Mouse (Mus musculus) heart, postnatal 4 days (tissue): Measurements from ENCODE around the gene Tpte. TPM values are rescaled to one million over a fixed set of nuclear protein-coding genes. Genes with fewer than 3 reads are reported as not detected.
A peak's percentile ranks its signal among the peaks of the same experiment; 100 is the strongest.
"Not testable (repeated sequence)": the region's sequence is repeated elsewhere in the genome, so short reads cannot be mapped to it uniquely, and the experiment has no call there.

ENCODE experiments used
- DNase-seq: peaks from one replicate; pipeline ENCODE4 v3.0.0; 2021
- total RNA-seq, 2 experiments: library from RNA; stranded (reverse); gene quantifications; 2 replicates each; pipeline ENCODE4 v1.2.3; 2021

Tpte gene
- not detected for total RNA-seq

DNA sequence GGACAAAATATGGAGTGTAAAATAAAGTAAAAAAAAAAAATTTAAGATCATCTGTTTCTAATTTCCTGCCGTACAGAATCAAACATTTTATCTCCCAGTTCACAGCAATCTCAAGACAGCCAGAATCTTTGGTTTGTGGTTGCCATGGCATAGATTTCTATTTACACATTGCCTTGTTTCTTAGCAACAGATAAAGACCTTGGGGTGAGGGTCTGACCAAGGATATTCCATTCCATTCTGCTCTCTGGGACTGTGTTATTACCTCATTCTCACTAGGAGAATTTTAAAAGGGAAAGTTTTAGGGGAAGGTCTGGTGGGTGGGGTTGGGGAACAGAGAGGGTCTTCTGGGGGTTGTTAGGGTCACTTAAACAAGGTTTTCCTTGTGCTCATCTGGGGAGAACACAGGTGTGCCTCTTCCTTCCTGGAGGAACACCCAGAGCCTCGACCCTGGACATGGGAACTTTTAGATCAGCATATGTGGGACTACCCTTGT is at the start of gene Tpte:
Gene Tpte (plus strand): TSS at position 443 of the 493 bp plus-strand sequence.
- DNase-seq: no peak

DNA sequence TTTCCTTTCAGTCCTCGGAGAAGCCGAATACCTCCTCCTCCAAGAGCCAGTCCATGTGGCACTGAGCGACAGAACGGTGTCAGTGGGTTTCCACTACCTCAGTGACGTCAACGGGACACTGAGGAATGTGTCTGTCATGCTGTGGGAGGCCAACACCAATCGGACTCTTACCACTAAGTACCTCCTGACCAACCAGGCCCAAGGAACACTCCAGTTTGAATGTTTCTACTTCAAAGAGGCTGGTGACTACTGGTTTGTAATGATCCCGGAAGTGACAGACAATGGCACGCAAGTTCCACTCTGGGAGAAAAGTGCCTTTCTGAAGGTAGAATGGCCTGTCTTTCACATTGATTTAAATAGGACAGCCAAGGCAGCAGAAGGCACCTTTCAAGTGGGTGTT is 40.3 kb upstream of the Tpte start:
- no peak for DNase-seq

DNA sequence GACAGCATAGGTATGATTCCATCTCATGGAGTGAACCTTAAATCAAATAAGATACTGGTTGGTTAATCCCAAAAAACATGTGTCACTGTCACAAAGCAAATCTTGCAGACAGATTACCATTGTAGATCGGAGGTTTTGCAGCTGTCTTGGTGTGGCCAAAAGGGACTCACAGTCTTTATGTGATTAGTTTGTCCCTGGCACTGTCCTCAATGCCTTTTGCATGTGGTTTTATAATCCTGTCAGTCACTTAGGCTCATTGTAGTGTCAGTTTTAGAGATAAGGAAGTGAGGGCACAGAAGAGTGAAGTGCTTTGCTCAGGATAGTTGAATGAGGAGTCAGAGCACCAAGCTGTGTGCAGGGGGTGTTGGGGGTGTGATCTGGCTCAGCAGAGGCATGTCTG is 37.6 kb upstream of the Tpte start:
- no peak for DNase-seq

DNA sequence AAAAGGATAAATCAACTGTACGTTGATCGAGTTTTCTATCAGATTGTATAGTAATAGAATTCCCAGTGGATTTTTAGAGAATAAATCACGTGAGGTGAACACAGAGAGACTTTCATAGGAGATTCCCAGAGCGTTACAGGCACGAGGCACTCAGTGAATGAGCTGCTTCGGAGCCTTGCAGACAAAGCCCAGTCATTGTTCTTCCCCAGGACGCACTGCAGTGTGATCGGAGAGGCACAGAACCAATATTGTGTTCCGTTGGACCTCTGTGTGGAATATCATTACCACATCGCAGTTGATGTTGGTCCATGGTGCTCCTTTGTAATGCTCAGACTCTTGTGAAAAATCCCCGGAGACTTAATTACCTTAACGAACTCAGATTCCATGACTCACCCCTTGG is 35.3 kb upstream of the Tpte start:
- no peak for DNase-seq

DNA sequence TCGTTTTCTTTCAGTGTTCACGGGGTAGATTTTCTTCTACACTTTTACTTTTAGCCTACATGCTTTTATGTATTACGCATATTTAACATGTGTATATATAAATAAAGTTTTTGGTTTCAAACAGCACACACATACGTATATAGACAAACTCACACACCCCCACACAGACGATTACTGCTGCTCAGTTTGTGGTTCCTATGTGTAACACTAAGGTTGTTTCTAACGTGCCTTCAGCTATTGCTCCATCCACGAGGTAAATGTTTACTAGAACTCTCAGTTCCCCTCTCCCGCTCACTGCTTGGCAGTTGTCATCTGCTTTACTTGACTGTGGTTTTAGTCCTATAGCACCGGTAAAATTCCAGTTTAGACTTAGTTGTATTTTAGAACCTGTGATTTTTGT is 34.2 kb upstream of the Tpte start:
- no peak for DNase-seq

DNA sequence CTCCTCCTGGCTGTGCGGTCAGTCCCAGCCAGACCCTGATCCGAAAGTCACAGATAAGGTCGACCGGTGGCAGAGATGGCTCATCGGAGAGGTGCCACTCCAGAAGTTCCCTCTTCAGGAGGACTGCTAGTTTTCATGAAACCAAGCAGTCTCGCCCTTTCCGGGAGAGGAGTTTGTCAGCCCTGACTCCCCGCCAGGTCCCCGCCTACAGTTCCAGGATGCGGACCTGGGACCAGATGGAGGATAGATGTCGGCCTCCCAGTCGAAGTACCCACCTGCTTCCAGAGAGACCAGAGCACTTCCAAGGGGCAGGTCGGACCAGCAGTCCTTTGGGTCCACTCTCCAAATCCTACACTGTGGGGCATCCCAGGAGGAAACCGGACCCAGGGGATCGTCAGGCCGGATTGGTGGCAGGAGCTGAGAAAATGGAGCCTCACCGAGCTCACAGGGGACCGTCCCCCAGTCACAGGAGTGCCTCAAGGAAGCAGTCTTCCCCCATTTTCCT is 24.2 kb upstream of the Tpte start:
- peak; percentile 25 for DNase-seq

DNA sequence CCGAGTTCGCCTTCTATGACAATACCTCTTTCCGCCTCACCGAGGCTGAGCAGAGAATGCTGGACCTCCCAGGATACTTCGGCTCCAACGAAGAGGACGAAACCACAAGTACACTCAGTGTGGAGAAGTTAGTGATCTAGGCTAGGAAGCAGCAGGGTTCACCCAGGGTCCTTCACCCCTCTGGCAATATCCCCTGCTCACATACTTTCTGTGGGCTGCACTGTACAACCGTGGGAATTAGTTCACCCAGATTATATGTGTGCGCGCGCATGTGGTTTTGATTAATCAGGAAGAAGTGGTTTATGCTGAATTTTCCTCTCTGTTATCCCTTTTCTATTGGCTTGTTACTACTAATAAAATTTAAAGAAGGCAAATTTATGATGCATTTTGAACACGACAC is 23.7 kb upstream of the Tpte start:
- no peak for DNase-seq

DNA sequence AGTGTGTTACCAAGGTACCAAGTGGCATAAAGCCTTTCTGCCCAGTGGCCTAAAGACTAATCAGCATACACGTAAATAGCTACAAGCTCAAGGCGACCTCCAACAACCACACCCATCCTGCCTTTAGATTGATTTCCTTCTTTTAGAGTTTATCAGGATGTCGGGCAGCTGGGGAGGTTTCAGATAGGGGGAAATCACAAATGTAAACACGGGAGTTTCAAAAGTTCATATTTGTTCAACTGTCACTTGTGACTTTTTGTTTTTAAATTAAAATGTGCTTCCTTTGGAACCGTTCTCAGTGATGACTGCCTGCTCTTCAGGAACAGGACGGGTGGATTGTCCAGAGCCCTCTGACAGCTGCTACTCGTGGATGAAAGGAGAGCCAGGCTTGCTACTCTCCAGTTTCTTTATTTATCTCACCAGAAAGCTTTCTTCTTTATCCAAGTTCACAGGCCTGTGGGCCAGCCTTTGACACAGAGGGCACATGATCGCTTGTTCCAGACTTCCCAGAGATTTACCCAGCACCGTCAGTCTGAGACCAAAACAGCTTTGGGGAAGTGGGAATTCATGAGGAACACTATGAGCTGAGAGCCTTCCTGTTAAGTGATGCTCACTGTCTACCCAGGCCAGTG is 23.0 kb upstream of the Tpte start:
- peak; percentile 7 for DNase-seq

DNA sequence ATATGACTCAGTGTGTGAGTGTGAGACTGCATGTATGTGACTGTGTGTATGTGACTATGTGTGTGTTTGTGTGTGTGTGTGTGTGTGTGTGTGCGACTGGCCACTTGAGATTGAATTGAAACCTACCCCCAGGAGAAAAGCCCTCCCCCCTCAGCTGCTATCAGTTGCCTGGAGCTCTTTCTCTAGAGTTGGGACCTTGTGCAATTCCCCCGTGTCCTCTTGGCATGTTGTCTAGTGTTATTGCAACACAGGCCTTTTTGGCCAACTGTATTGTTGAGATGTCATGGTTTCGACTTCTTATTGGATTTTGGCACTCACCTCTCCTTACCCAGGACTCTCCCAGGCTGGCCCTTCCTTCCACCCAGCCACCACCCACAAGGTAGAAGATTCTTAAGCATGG is 21.0 kb upstream of the Tpte start:
- DNase-seq: peak; percentile 14

DNA sequence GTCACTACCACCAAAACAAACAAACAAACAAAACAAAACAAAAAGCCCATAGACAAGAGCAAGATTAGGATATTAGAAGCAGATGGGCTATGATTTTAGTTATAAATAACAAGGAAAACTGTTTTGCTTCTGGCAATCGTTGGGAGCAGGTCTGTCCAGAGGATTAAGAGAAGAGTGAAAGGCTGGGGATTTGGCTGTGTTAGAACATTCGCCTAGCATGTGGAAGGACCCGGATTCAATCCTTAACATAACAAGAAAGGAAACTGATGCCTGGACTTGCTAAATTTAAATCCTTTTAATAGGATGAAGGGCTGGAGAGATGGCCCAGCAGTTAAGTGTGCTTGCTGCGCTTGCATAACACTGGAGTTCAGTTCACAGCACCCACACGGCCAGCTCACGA is 18.9 kb upstream of the Tpte start:
- no peak for DNase-seq

DNA sequence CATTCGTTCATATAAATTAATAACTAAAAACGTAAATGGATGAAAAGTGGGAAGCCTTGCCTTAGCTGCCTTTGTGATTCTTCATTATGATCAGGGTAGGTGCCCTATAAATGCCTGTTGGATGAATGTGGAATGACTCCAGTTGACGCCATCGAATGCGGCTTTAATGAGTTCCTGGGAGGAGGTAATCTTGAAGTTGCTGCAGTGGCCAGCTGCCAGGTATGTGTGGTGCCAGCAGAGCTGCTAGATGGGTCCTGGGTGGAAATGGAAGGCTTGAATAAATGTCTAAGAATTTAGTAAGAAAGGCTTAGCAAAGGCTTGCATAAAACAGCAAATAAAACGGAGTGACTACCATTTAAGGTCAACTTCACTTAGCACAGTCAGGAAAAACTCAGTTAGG is 18.5 kb upstream of the Tpte start:
- DNase-seq: peak; percentile 36

DNA sequence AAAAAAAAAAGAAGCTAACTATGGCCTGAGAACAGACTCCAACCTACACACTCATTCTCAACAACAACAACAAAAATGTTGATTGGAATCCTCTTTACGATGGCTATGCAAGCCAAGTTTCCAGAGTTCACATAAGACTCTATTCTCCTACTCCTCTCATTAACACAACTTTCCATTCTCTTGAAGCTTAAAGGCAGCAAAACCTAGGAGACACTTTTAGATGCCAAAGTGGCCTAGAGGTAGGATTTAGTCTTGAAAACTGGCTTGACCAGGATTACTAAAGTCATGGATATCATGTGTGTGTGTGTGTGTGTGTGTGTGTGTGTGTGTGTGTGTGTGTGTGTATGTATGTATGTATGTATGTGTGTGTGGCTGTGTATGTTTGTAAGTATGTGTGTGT is 18.0 kb upstream of the Tpte start:
- DNase-seq: no peak

DNA sequence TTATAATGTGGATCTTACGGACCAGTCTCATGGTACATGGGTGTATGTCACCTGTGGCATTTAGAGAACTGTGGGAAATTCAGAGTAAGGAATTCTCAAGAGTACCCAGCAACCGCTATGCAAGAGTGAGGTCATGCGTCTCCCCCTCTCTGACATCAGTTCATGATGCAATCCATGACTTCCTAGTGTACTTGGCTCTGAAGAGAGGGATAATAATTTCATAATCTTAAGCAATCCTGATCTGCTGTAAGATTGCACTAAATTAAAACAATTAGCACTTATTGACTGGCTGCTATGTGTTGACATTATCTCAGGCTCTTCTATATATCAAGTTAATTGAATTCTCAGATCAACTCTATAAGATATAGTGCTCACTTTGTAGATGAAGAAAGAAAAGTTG is 16.4 kb upstream of the Tpte start:
- no peak for DNase-seq

DNA sequence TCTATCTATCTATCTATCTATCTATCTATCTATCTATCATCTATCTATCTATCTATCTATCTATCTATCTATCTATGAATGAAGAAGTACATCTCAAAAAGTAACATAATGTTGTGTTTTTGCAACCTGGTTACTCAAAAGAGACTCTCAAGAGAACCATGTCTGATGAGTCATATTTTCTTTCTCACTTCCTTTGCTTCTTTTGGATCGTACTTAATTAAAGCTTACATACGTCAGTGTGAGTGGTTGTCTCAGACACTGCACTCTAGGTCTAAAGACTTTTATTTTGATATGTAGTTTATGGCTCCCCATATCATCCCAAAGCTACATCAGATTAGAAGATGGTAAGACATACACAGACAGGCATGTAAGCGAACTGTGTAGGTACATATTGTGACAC is 10.1 kb upstream of the Tpte start:
- no peak for DNase-seq

DNA sequence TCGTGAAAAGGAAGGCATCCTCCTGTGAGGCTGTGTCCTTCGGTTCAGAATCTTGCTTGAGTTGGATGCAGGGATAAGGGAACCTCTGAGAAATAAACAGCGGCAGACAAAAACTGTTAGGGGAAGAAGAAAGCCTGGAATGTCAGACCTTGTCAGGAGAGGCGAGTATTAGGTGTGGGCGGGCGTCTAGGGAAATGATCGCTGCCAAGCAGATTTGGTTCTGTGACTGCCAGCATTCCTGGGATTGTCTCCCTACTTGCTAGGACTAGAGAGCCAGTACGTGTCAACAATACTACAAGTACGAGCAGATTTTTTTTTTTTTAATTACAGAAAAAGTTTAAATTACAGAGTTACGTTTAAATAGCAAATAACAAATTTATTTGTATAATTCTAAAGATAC is 8.6 kb upstream of the Tpte start:
- DNase-seq: peak; percentile 42

DNA sequence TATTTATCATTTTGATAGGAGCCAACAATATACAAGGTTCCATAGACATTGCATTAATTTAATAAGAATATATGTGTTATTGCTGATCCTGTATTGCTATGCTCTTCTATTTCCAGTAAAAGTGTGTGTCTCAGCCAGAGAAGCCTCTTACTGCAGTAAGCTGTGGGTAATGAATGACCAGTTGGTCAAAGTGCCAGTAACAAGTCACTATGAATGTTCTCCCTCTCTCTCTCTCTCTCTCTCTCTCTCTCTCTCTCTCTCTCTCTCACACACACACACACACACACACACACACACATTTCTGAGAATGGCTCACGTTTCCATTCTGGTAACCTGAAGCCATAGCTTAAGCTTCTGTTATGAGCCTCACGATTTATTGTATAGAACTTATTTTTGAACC is 19.1 kb downstream of the Tpte start:
- DNase-seq: no peak

DNA sequence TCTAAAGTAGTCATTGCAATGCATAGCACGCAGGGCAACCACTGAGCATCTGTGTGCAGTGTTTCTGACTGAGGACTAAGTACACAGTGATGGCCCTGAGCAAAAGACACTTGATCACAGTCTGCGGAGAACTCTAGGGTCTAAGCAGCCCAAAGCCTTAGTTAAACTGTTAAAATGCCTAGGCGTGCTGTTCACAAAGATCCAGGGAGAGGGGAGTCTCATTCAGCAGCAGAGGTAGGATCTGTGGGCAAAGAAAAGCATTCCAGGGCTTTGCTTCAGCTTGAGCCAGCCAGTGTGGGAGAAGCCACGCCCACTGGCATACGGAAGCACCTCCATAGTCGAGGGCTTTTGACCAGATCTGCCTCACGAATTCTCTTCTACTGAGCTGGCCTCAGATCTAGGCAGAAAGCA is 19.7 kb downstream of the Tpte start:
- DNase-seq: no peak

DNA sequence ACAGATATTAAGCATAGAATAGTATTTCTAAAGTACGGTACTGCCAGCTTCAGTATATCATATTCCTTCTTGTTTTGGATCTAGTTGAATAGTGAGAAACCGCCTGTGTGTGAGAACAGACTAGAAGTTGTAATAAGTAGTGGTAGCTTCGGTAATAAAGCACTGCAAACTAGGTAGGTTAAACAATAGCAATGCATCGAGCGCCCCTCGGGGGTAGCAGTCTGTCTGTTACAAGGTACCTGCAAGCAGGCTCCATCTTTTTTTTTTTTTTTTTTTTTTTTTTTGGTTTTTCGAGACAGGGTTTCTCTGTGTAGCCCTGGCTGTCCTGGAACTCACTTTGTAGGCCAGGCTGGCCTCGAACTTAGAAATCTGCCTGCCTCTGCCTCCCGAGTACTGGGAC is 20.8 kb downstream of the Tpte start:
- not testable (repeated sequence) for DNase-seq

DNA sequence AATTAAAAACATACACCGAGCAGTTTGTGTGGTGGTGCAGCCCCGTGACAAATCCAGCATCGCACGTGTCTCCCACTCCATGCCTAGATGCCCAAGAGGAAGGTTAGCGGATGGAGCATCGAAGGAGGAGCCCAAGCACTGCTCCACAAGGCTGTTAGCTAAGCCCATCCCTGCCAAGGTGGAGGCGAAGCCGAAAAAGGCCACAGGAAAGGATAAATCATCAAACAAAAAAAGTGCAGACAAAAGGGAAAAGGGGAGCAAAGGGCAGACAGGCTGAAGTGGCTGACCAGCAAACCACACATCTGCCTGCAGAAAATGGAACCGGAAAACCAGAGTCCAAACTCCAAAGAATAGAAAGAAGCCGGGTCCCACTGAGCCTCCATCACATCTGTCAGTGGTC is 23.8 kb downstream of the Tpte start:
- no peak for DNase-seq

DNA sequence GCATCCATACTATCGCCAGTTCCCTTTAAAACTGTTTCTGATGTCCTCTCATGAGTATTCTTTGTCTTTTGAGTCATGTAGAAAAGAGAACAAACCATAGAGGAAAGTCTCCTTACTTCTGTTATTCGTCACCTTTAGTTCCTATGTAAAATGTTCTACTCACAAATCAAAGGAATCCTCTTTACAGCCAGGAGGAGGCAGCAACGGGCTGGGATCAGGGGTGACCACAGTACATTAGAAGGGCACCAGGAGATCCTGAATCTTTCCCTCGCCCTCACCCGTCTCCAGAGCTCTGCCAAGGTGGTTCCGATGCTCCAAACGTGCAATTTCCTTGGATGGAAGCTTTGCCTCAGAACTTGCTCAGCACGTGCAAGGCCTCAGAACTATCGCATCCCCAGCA is 28.2 kb downstream of the Tpte start:
- DNase-seq: no peak

DNA sequence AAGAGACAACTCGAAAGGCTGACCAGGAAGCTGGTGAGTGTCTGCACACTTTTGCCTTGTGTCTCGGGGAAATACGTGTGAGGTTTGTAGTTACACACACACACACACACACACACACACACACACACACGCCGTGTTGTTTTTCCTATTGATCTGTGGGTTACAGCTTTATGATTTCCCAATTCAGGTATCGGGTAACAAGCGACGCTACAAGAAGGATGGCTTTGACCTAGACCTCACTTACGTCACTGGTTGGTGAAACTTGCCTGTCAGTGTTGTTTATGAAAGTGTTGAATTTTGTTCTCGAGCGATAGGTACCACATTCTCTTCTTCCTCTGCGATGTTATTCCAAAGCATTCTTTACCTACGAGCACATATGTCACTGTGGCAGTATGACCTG is 52.2 kb downstream of the Tpte start:
- no peak for DNase-seq

DNA sequence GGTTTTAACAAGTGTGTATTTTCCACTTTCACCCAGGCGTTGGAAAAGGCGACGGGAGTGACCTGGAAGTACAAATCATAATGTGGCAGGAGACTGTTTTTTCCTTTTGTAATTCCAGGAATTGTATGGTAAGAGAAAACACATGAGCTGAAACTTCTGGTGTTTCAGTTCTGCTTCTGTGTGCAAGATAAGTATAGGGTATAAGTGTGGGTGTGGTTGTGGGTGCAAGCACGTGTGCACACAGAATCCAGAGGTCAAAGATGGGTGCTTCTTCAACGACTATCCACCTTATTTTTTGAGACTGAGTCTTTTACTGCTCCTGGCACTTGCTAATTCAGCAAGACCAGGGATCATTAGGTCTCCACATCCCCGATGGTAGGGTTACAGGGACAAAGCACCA is 76.1 kb downstream of the Tpte start:
- DNase-seq: no peak

DNA sequence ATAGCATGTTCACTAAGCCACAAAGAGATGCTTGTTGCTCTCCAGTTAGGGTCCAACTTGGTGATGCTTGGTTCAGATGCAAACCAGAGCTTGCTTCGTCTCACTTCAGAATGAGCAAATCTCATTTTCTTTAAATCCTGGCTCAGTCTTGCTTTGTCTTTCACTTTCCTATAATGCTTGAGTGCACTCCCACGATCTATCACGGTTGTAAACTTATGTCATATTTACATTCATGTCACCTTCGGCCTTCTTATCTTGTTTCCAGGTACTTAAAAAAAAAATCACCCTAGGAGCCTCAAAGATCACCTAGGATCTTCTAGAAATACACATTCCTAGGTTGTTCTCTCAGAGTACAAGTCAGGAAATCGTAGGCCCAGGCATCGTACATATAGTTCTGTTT is 76.6 kb downstream of the Tpte start:
- DNase-seq: no peak

DNA sequence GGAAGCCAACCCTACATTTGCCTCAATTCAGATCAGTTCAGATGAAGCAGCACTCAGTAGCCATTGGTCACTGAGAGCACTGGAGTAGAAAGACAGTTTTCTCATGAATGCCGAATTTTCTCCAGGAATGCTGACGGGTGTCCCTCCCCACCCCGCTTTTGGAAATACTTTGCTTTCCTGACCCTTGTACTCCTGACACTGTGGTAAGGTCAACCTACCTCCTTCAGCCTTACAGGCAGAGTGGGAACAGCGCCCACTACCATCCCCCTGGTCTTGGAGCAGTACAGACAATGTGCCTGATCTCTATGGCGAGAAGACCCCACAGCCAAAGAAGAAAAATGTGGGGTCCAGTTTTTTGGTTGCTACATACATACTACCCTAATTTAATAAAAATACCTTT is 93.1 kb downstream of the Tpte start:
- no peak for DNase-seq

DNA sequence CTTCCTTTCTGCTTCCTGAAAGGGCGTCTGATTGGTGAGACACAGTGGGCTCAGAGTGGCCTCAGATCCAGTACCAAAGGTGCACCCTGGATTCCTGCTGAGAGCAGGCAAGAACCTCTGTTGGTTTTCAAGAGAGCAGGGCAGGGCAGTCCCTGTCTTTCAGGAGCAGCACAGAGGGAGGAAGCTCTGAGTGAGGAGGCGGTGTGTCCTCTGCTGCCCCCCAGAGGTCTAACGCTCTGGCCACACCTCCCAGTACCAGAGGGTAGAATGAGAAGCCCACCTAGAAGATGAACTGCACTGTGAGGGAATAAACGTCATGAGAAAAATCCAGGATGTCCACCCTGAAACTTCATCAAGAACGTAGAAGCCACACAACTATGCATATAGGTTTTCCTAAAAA is 93.7 kb downstream of the Tpte start:
- peak; percentile 73 for DNase-seq
